Mouse (Mus musculus) ES-E14 (cell line): ENCODE measurements around the gene Srgap2.

Source experiments
- CHD2 ChIP-seq: IDR thresholded peaks from 2 replicates; pipeline ENCODE4 v1.6.1; 2014; ENCODE audit warnings: mild to moderate bottlenecking, low read depth, low read length, inconsistent platforms
- HCFC1 ChIP-seq: IDR thresholded peaks from 2 replicates; pipeline ENCODE4 v1.6.1; 2012; ENCODE audit warnings: low read length, inconsistent platforms, borderline replicate concordance; ENCODE audit not compliant: insufficient read depth
- ZC3H11A ChIP-seq: IDR thresholded peaks from 2 replicates; pipeline ENCODE4 v1.6.1; 2012; ENCODE audit warnings: low read depth, mild to moderate bottlenecking, inconsistent platforms, low read length, borderline replicate concordance

DNA sequence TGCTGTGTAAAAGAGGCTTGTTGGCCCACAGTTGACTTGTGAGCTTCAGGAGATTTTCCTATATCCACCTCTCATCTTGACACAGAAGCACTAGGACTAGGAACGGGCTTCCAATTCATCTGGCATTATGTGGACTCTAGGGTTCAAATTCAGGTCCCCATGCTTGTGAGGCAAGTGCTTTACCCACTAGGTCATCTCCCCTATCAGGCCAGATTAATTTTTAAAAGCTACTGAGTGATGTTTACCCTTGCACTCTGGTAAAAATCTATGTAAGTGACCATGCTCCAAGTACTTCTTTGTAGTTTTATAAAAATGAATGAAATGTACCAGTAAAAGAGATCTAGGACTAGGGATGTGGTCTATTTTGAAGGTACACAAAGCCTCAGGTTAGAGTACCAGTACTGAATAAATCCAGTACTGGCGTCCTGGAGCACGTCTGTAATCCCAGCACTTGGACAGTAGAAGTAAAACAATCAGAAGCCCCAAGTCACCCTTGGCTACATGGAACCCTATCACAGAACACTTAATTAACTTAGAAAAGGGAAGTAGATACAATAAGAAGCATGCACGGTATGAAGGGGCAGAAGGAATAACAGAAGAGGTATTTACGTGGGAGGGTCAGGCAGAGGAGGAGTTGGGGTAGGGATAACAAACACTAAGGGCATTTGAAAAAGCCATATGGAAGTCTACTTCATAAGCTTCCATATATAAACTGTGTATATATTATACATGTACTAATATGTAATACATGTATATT, 40.9 kb downstream of the Srgap2 start:
- no peak for TF ChIP-seq ZC3H11A
- no peak for TF ChIP-seq HCFC1
- no peak for TF ChIP-seq CHD2
